Mouse (Mus musculus) forebrain, embryonic 15.5 days (tissue): ENCODE data around the gene Dusp2. TPM values are rescaled to one million over a fixed set of nuclear protein-coding genes. Genes with fewer than 3 reads are reported as not detected.

Experiments used
- polyA plus RNA-seq: library from polyadenylated mRNA; unstranded; fragments of >200 nt; fragmentation: Nextera tagmentation; extraction: Ambion mirVana; gene quantifications from 2 replicates; pipeline ENCODE4 v1.2.1, GENCODE M21; 2015

The Dusp2 gene
- polyA plus RNA-seq, 1 experiment from 2014 or later = 7.4 TPM

Other genes with a start within 250 kb of the Dusp2 start
- 38.4 and 41.0 TPM in 2 replicates for gene Ncaph, start 202.2 kb upstream of the Dusp2 start, polyA plus RNA-seq
- 15.5 and 17.2 TPM in 2 replicates for gene Itpripl1, start 192.7 kb upstream of the Dusp2 start, polyA plus RNA-seq
- 1.3 and 1.7 TPM in 2 replicates for gene 1810024B03Rik, start 127.9 kb upstream of the Dusp2 start, polyA plus RNA-seq
- 57.0 and 59.8 TPM in 2 replicates for gene Snrnp200, start 127.8 kb upstream of the Dusp2 start, polyA plus RNA-seq
- 67.6 and 70.0 TPM in 2 replicates for gene Ciao1, start 88.3 kb upstream of the Dusp2 start, polyA plus RNA-seq
- gene Tmem127, start 88.3 kb upstream of the Dusp2 start, polyA plus RNA-seq = 46.4 and 51.0 TPM in 2 replicates
- gene Stard7, start 65.9 kb upstream of the Dusp2 start, polyA plus RNA-seq = 94.7 and 99.8 TPM in 2 replicates
- gene Astl, start 2.5 kb downstream of the Dusp2 start, polyA plus RNA-seq = not detected in 2 replicates
- gene Adra2b, start 27.0 kb downstream of the Dusp2 start, polyA plus RNA-seq = 0.88 and 1.00 TPM in 2 replicates
- gene Gpat2, start 89.0 kb downstream of the Dusp2 start, polyA plus RNA-seq = 0.09 TPM in 1 of 2 replicates, not detected in the other
- gene Fahd2a, start 108.4 kb downstream of the Dusp2 start, polyA plus RNA-seq = 29.9 and 33.1 TPM in 2 replicates
- gene Kcnip3, start 185.9 kb downstream of the Dusp2 start, polyA plus RNA-seq = 8.3 and 8.6 TPM in 2 replicates
- not detected in 2 replicates for gene Prom2, start 205.3 kb downstream of the Dusp2 start, polyA plus RNA-seq